Mouse (Mus musculus) liver, embryonic 16.5 days (tissue): ENCODE measurements around the gene Cers1. TPM values are rescaled to one million over a fixed set of nuclear protein-coding genes. Genes with fewer than 3 reads are reported as not detected.

Experiments
- ATAC-seq: fragments of 200-750 bp; cut with Nextera tagmentation; 2 replicates; pipeline ENCODE4 v1.8.0; 2017; ENCODE audit warnings: low read depth, mild to moderate bottlenecking, moderate number of reproducible peaks, moderate library complexity
- H3K27ac ChIP-seq: fragments of 300-500 bp; sonication (generic); 2 replicates; pipeline ENCODE4 v1.5.1; 2014; ENCODE audit warnings: mild to moderate bottlenecking, low read length
- H3K27me3 ChIP-seq: fragments of 300-500 bp; sonication (generic); 2 replicates; pipeline ENCODE4 v1.6.1; 2014; ENCODE audit warnings: low read depth, low read length, mixed read lengths; ENCODE audit not compliant: control insufficient read depth, insufficient read depth
- H3K36me3 ChIP-seq: fragments of 300-500 bp; sonication (generic); 2 replicates; pipeline ENCODE4 v1.6.1; 2014; ENCODE audit warnings: mild to moderate bottlenecking; ENCODE audit not compliant: control insufficient read depth, insufficient read depth
- H3K4me1 ChIP-seq: fragments of 300-500 bp; sonication (generic); 2 replicates; pipeline ENCODE4 v1.6.1; 2014; ENCODE audit warnings: low read depth, low read length, mixed read lengths; ENCODE audit not compliant: control insufficient read depth
- H3K4me2 ChIP-seq: fragments of 300-500 bp; sonication (generic); 2 replicates; pipeline ENCODE4 v1.6.1; 2014; ENCODE audit warnings: low read depth, low read length, mixed read lengths
- H3K4me3 ChIP-seq: fragments of 300-500 bp; sonication (generic); 2 replicates; pipeline ENCODE4 v1.5.1; 2014; ENCODE audit warnings: low read depth, mild to moderate bottlenecking, low read length
- H3K9ac ChIP-seq: fragments of 300-500 bp; sonication (generic); 2 replicates; pipeline ENCODE4 v1.6.1; 2014; ENCODE audit warnings: low read depth, low read length
- H3K9me3 ChIP-seq: fragments of 300-500 bp; sonication (generic); replicated peaks from 2 replicates; pipeline ENCODE4 v1.6.1; 2016; ENCODE audit warnings: low read length; ENCODE audit not compliant: control insufficient read depth
- WGBS: fragments of 180-500 bp; shearing (Covaris S2); extraction: QIAGEN DNeasy Blood & Tissue Kit; methylation state at CpG from one replicate; pipeline ENCODE4 v1.1.7; 2014; ENCODE audit not compliant: insufficient replicate concordance; 5-methylcytosine and 5-hydroxymethylcytosine counted together
- polyA plus RNA-seq: library from polyadenylated mRNA; unstranded; fragments of >200 nt; fragmentation: Nextera tagmentation; extraction: Ambion mirVana; gene quantifications from 2 replicates; pipeline ENCODE4 v1.2.1, GENCODE M21; 2015

The Cers1 gene
- polyA plus RNA-seq, 1 experiment from 2014 or later, result 0.24 TPM

DNA sequence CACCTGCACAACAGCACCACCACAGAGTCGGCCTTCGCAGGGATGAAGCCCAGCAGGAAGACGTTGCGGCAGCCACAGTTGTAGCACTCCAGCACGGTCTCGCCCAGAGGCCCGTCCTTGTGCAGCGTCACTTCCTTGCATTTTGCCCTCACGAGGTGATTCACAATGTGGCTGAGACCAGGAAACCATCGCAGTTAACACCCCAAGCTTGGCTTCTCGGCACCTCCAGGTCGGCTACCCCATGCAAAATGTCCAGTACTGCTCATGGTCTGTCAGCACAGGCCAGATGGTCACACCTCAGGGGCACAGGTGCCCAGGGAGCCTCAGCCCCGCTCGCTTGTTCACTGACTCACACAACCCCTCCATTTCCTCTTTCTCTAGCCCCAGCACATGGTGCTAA, 26.4 kb downstream of the Cers1 start:
- 86% methylated on average over 14 of the region's 14 CpGs for WGBS
- peaks cover 78% of the 10 kb centered on the region for H3K36me3 ChIP-seq
- ATAC-seq, result no peak

DNA sequence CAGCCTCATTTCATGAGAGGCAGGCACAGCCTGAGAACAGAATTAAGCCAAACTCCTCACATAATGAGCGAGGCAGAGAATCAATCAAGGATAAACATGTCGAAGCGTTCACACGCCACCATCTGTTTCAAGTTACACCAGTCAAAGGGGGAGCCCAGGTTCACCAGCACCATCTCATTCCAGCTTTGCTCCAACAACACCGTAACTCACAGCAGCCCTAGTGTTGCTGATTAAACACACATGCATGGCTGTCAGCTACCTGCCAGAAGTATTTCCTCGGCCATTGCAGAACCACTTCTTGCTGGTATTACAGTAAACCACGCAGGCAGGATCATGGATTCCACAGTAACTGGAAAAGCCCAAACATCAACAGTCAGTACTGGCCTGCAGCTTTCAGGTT, 27.5 kb downstream of the Cers1 start:
- H3K36me3 ChIP-seq, result peaks cover 67% of the 10 kb centered on the region
- no peak overlapping the region for H3K27ac ChIP-seq
- H3K4me3 ChIP-seq, result no peak overlapping the region
- WGBS, result 91% methylated on average over 7 of the region's 7 CpGs
- no peak for ATAC-seq
- no peak overlapping the region for H3K9ac ChIP-seq
- H3K9me3 ChIP-seq, result no peaks in the 10 kb centered on the region
- no peak overlapping the region for H3K4me2 ChIP-seq
- H3K27me3 ChIP-seq, result no peaks in the 10 kb centered on the region
- peaks cover 28% of the 10 kb centered on the region for H3K4me1 ChIP-seq

More for the DNA sequence above, 26.4 kb downstream of the Cers1 start:
- Histone ChIP-seq H3K9ac (no peak overlapping the region), H3K4me3 (no peak overlapping the region), H3K4me1 (peaks cover 24% of the 10 kb centered on the region), H3K4me2 (no peak overlapping the region), H3K27me3 (no peaks in the 10 kb centered on the region), H3K27ac (no peak overlapping the region), H3K9me3 (no peaks in the 10 kb centered on the region)

DNA sequence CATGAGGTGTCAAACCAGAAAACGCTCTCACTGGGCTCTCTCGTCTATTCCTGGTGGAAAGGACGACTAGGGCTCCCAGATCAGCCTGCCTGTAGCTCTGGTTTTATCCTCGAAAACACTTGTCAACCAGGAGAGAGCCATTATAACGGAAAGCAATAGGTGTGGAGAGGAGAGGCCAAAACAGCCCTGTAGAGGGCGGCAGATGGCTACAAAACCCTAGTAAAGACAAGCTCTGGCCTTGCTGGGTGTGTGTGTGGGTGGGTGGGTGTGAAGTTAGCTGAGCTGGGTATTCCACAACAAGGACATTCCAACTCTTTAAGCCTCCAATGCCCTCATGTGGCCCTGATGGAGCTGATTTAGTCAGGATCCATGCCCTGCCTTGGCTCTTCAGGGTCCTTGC, 28.1 kb downstream of the Cers1 start:
- ATAC-seq, result 0 out of 2 replicates have a peak, but pooled peaks have one; percentile 23
- Histone ChIP-seq H3K4me3 (no peak overlapping the region), H3K9me3 (no peaks in the 10 kb centered on the region), H3K36me3 (peaks cover 61% of the 10 kb centered on the region), H3K4me1 (peaks cover 35% of the 10 kb centered on the region), H3K27ac (no peak overlapping the region), H3K4me2 (no peak overlapping the region), H3K9ac (no peak overlapping the region), H3K27me3 (no peaks in the 10 kb centered on the region)
- WGBS, result 61% methylated on average over 6 of the region's 6 CpGs

DNA sequence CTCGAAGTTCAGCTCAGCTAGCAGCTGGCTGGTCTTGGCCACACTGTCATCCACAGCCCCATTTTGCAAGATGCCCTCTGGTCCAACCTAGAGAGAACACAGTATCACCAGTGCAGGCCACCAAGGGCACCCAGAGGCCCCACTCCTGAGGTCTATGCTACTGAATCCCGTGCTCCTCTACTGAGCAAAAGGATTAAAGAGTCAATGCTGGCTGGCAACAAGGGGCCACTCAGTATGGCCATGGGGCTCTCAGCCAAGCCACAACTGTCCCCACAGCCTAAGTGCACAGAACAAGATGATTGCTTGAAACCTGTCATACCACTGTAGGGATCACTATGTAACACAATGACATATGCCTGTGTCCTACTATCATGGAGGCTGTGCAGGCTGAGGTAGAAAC, 28.7 kb downstream of the Cers1 start:
- Histone ChIP-seq H3K9ac (no peak overlapping the region), H3K27ac (0 out of 2 replicates have a peak overlapping the region, but pooled peaks have one; percentile 2), H3K27me3 (no peaks in the 10 kb centered on the region), H3K9me3 (no peaks in the 10 kb centered on the region), H3K4me3 (no peak overlapping the region), H3K36me3 (peaks cover 60% of the 10 kb centered on the region), H3K4me1 (peaks cover 41% of the 10 kb centered on the region), H3K4me2 (no peak overlapping the region)
- ATAC-seq, result no peak
- WGBS, result 87% methylated on average over 2 of the region's 2 CpGs

DNA sequence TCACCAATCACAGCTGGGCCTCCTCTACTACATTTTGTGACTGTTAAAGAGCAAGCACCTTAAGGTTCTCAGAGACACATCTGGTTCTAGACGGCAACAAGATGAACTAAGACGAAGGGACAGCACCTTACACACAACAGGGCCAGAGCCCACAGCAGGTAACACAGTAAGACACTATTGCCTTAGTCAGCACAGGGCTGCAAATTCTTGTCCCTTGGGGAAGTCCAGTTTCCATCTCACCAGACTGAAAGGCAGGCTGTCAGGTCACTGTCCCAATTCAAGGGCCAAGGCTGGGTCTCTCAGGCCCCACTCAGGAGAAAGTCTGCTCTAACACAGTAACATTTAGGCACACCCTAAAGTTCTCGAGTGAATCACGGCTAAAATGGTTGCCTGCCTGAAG, 31.9 kb downstream of the Cers1 start:
- H3K9me3 ChIP-seq, result no peaks in the 10 kb centered on the region
- ATAC-seq, result no peak
- 75% methylated on average over 4 of the region's 4 CpGs for WGBS
- no peak overlapping the region for H3K9ac ChIP-seq
- H3K4me2 ChIP-seq, result no peak overlapping the region
- H3K4me3 ChIP-seq, result no peak overlapping the region
- H3K4me1 ChIP-seq, result peaks cover 68% of the 10 kb centered on the region
- H3K27ac ChIP-seq, result no peak overlapping the region
- H3K27me3 ChIP-seq, result no peaks in the 10 kb centered on the region
- H3K36me3 ChIP-seq, result peaks cover 35% of the 10 kb centered on the region

DNA sequence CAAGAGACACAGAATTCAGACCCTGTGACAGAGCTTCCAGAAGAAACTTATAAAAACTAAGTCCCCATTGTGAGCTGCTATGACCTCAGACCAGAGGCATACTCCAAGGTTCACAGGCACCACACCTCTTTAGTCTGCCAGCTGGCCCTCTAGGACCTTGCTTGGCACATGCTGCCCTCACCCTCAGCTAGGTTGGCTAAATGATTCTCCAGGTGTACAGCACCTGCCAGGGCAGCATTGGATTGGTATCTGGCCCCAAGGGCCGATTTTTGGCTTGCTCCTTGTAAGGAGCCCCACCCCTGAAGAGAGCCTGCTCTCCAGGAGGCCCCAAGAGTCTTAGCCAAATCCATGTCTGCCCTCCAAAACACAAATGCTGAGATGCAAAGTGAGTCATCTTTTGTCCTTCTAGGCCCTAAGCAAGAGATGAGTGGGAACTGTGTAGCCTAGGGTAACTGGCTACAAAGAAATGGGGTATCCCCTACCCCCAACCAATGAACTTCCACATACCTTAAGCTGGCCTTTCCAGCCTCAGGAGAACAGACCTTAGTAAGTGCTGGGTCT, 32.4 kb downstream of the Cers1 start:
- Histone ChIP-seq H3K4me1 (peaks cover 68% of the 10 kb centered on the region), H3K9me3 (no peaks in the 10 kb centered on the region), H3K4me2 (no peak overlapping the region), H3K27me3 (no peaks in the 10 kb centered on the region), H3K9ac (no peak overlapping the region), H3K4me3 (no peak overlapping the region), H3K36me3 (peaks cover 30% of the 10 kb centered on the region), H3K27ac (no peak overlapping the region)
- 67% methylated on average over 1 of the region's 1 CpGs for WGBS
- no peak for ATAC-seq

DNA sequence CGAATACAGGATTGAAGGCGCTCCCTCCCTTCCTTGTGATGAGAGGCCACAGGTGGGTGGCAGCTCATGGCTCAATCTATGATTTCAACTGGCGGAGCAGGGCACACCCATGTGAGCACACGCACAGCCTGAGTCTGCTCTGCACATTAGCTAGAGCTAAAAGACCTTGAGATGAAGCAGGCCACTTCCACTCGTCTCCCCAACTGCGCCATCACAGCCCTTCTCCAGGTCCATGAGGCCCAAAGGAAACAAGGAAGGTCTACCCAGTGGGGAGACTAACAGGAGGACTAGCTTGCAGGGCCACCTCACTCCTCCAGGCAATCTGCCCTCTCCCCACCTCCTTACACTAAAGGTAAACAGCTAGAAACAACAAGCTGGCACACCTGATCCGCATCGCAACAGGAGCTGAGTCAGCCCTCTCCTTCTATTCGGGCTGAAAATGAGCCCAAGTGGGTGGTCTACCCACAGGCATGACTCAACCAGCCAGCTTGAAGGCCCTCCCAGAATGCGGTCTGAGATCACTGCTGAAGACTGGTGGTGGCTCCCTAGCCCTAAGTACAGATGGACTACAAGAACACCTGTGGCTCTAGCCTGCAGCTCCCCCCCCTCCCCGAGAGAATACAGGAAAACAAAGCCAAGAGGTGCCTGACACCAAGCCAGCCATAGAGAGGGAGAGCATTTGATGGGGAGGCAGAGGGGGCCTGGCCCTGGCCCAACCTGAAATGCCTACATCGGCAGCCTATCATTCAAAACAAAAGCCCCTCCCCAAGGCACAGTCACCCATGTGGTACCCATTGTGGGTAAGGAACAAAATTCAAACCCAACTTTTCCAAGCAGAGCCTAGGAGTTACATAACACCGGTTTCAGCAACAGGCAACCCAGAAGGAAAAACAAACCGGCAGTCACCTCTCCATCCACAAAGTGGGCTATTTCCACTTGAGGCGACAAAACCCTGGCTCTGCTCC, 35.7 kb downstream of the Cers1 start:
- peak overlapping the region; percentile 99 for H3K9ac ChIP-seq
- peak overlapping the region; percentile 96 for H3K4me3 ChIP-seq
- no peaks in the 10 kb centered on the region for H3K27me3 ChIP-seq
- peaks cover 15% of the 10 kb centered on the region for H3K36me3 ChIP-seq
- peak overlapping the region; percentile 97 for H3K4me2 ChIP-seq
- H3K4me1 ChIP-seq, result peaks cover 73% of the 10 kb centered on the region
- no peaks in the 10 kb centered on the region for H3K9me3 ChIP-seq
- 29% methylated on average over 15 of the region's 15 CpGs for WGBS
- H3K27ac ChIP-seq, result peak overlapping the region; percentile 96
- no peak for ATAC-seq

DNA sequence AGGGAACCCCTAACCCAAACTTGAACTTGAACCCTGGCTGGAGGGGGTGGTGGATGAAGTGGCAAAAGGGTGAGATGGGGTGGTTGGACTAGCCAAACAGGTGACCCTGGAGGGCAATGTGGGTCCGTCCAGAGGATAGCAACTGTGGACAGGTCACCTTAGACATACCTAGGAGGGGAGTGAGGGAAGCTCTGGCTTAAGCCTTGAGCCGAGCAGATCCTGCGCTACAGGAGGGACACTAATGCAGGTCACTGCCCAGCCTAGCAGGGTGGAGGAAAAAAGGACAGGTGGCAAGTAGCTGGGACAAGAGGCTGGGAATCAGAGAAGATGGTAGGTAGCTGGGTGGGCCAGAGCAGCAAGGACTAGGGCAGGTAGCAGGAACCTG, 36.4 kb downstream of the Cers1 start:
- Histone ChIP-seq H3K4me1 (peaks cover 77% of the 10 kb centered on the region), H3K27ac (peak overlapping the region; percentile 96), H3K9ac (peak overlapping the region; percentile 99), H3K4me2 (peak overlapping the region; percentile 97), H3K9me3 (no peaks in the 10 kb centered on the region), H3K27me3 (no peaks in the 10 kb centered on the region), H3K36me3 (peaks cover 11% of the 10 kb centered on the region), H3K4me3 (peak overlapping the region; percentile 96)
- 5% methylated on average over 3 of the region's 3 CpGs for WGBS
- ATAC-seq, result no peak

DNA sequence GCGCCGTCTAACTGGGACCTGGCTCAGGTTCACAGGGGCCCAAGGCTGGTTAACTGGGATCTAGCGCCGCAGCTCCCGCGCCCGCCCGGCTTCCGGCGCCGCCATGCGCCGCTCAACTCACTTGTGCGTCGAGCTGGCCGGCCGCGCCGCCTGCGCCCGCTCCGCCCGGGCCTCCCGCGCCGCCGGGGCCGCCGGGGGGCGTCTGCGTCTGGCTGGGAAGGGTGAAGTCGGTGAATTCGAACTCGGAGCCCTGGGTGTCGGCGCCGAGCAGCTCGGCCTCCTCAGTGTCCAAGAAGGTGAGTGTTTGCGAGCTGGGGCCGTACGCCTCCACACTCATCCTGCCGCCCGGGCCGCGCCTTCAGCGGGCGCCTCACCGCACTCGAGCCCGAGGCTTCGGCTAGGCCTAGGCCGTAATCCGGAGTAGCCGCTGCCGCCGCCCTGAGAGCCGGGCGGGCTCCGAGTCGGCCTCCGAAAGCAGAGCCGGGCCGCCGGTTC, 37.1 kb downstream of the Cers1 start:
- Histone ChIP-seq H3K27ac (peak overlapping the region; percentile 96), H3K4me1 (peaks cover 81% of the 10 kb centered on the region), H3K27me3 (no peaks in the 10 kb centered on the region), H3K9me3 (no peaks in the 10 kb centered on the region), H3K4me3 (peak overlapping the region; percentile 96), H3K36me3 (peaks cover 11% of the 10 kb centered on the region), H3K9ac (peak overlapping the region; percentile 99), H3K4me2 (peak overlapping the region; percentile 97)
- ATAC-seq, result peak; percentile 28
- under 1% methylated on average over 49 of the region's 64 CpGs for WGBS
